Mouse (Mus musculus): Measurements from ENCODE around the gene Iffo1.

DNA sequence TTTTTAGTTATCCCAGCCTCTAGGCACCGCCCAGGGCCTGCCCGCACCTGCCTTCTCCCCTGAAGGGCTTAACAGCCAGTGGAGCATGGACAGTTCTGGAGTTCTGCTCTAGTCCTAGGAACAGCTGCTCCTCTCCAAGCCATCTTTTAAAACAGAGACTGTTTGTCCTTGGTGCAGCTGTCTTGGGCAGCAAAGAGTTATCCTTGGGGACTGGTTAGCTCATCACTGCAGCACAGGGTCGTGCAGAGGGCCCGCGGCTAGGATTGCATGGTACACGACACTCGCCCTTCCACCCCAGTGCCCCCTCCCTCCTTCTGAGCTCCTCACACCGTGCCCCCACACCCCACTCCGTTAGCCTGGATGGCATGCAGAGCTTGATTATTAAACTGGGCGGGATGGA, 2.3 kb downstream of the Iffo1 start:
- TF ChIP-seq RAD21 (IDR thresholded peaks at IDR 0.05; ENCODE audit: low read depth, low read length) (no peak), GABPA (IDR thresholded peaks at IDR 0.05; ENCODE audit: insufficient replicate concordance, low read depth, low read length) (no peak), CTCF (conservative IDR thresholded peaks at IDR 0.05 in 1 of 2, IDR thresholded peaks at IDR 0.05 in 1 of 2; ENCODE audit: low read depth in 2 of 2, low read length in 2 of 2) (no peak), ZC3H11A (IDR thresholded peaks at IDR 0.05; ENCODE audit: low read depth, low read length) (no peak), E2F4 (IDR thresholded peaks at IDR 0.05; ENCODE audit: insufficient replicate concordance, low read depth, low read length) (no peak)
